Mouse (Mus musculus): ENCODE data around the gene Wdr34. TPM values are rescaled to one million over a fixed set of nuclear protein-coding genes. Genes with fewer than 3 reads are reported as not detected.

Gene Wdr34
- total RNA-seq, 2 experiments from 2014 or later, result 9.4 to 9.5 TPM

DNA sequence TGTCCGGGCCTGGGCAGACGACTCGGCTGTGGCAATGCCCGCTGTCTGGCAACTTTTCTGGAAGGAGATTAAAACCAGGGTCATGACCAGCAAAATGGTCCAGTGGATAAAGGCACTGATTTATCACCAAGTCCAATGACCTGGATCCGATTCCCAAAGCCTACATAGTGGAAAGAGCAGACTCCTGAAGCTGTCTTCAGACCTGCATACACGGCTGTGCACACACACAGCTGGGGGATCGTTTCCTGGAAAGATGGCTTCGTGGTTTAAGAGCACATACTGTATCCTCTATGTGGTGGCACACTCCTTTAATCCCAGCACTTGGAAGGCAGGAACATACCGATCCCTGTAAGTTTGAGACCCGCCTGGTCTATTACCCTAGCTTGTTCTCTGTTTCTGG, 10.3 kb downstream of the Wdr34 start:
- no peak for ATAC-seq (replicated peaks; ENCODE audit: poor library complexity)

- no peak for ATAC-seq (replicated peaks; ENCODE audit: poor library complexity)
Measured at GRCm38 (mm10) chr2:30037762-30038161, 10.9 kb downstream of the Wdr34 start.

- no peak for ATAC-seq (replicated peaks; ENCODE audit: poor library complexity)
Measured at GRCm38 (mm10) chr2:30032957-30033356, 15.7 kb downstream of the Wdr34 start.

- ATAC-seq (replicated peaks; ENCODE audit: poor library complexity), result peak; percentile 78
Measured at GRCm38 (mm10) chr2:30032244-30032846, 16.3 kb downstream of the Wdr34 start.

DNA sequence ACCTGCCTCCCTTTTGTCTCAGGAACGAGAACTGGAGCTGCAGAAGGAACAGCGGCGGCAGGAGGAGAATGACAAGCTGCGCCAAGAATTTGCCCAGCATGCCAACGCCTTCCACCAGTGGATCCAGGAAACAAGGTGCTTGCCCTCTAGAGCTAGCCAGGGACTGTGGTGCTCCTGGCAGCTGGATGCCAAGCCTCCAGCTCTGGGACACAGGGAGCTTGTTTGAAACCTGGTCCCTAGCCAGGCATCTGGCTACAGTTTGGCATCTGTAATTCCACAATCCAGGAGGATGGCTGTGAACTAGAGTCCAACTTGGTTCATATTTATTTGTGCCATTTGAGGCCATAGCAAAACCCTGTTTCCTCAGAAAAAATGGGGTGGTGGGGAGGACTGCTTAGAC, 21.7 kb downstream of the Wdr34 start:
- no peak for ATAC-seq (replicated peaks; ENCODE audit: poor library complexity)

DNA sequence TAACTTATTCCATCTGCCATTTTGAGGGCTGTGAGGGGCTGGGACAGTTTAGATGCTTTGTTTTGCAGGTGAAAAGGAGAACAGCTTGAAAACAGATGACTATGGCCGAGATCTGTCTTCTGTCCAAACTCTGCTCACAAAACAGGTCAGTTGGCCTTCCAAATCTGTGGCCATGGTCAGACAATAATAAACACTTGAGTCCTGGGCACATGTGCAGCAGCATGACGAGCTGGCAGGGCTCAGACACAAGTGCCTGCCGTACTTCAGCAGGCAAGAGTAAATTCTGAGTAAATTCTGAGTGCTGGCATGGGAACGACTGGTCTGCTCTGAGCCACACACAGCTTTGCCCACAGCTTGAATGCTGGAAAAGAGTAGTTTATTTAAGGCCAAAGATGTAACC, 23.2 kb downstream of the Wdr34 start:
- no peak for ATAC-seq (replicated peaks; ENCODE audit: poor library complexity)

DNA sequence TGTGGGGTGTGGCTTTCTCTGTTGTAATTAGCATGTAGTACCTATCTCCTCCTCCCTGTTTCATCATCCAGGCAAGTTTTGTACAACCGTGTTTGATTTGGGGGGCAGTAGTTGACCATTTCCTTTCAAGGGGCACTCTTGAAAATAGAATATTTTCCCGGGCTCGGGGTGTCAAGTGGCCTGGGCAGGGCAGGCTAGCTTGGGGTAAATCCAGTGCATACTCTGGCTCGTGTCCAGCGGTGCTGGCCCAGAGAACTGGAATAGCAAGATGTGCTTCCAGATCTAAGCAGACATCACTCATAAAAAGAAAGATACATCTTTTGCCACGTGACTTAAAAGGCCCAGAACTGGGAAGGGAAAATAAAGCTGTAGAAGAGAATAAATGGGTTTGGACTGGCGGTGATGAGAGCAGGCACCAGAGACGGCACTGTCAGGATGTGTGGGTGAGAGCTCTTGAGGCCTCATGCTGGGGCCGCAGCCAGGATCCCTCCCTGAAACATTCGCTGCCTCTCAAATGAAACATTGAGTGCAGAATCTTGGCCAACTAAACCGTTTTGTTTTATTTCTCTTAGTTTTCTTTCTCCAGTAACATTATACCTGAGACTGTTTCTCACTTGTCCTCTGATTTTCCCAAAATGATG, 34.2 kb downstream of the Wdr34 start:
- no peak for ATAC-seq (replicated peaks; ENCODE audit: poor library complexity)

- ATAC-seq (replicated peaks; ENCODE audit: poor library complexity), result no peak
Measured at GRCm38 (mm10) chr2:30010840-30011281, 37.8 kb downstream of the Wdr34 start.

DNA sequence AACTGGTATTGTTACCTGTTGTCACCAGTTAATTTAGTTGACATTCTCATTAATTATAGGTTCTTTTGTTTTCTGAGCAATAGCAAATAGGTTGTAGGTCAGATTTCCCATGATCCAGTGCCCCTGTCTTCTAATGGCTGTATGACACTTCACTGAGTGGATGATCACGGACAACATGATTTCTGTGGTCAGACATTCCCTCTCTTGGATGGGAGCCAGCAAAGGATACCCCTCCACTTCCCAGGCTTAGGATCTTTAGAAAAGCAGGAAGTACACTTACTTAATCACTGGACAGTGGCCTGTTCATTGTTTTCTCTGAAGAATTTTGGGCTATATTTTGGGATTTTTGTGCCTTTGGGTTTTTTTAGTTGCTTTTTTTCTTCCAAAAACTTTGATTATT, 39.6 kb downstream of the Wdr34 start:
- no peak for ATAC-seq (replicated peaks; ENCODE audit: poor library complexity)

GRCm38 (mm10) chr2:29991962-29992361, 56.7 kb downstream of the Wdr34 start:
- no peak for ATAC-seq (replicated peaks; ENCODE audit: poor library complexity)

Other genes with a start within 250 kb of the Wdr34 start
- 4.2 and 5.5 TPM in 2 replicates for gene Slc27a4, start 246.2 kb downstream of the Wdr34 start, total RNA-seq (2015)
- gene Slc27a4, start 246.2 kb downstream of the Wdr34 start, total RNA-seq (2017), result 6.8 and 7.2 TPM in 2 replicates
- gene Urm1, start 228.8 kb downstream of the Wdr34 start, total RNA-seq (2015), result 12.7 and 13.7 TPM in 2 replicates
- 15.8 and 20.5 TPM in 2 replicates for gene Urm1, start 228.8 kb downstream of the Wdr34 start, total RNA-seq (2017)
- gene Cercam, start 179.7 kb downstream of the Wdr34 start, total RNA-seq (2015), result 13.0 and 13.9 TPM in 2 replicates
- gene Cercam, start 179.7 kb downstream of the Wdr34 start, total RNA-seq (2017), result 7.7 and 10.8 TPM in 2 replicates
- 34.4 and 47.6 TPM in 2 replicates for gene Odf2, start 159.7 kb downstream of the Wdr34 start, total RNA-seq (2015)
- 81.5 and 107 TPM in 2 replicates for gene Odf2, start 159.7 kb downstream of the Wdr34 start, total RNA-seq (2017)
- 24.7 and 29.2 TPM in 2 replicates for gene Gle1, start 113.5 kb downstream of the Wdr34 start, total RNA-seq (2015)
- gene Gle1, start 113.5 kb downstream of the Wdr34 start, total RNA-seq (2017), result 58.0 and 92.2 TPM in 2 replicates
- gene Sptan1, start 83.3 kb downstream of the Wdr34 start, total RNA-seq (2015), result 45.3 and 52.5 TPM in 2 replicates
- gene Sptan1, start 83.3 kb downstream of the Wdr34 start, total RNA-seq (2017), result 90.5 and 106 TPM in 2 replicates
- 465 and 470 TPM in 2 replicates for gene Set, start 8.5 kb upstream of the Wdr34 start, total RNA-seq (2015)
- 1,489 and 2,093 TPM in 2 replicates for gene Set, start 8.5 kb upstream of the Wdr34 start, total RNA-seq (2017)
- gene Pkn3, start 28.8 kb upstream of the Wdr34 start, total RNA-seq (2015), result 3.1 and 3.6 TPM in 2 replicates
- gene Pkn3, start 28.8 kb upstream of the Wdr34 start, total RNA-seq (2017), result 7.9 and 10.2 TPM in 2 replicates
- gene Zdhhc12, start 44.8 kb upstream of the Wdr34 start, total RNA-seq (2015), result 17.4 and 18.2 TPM in 2 replicates
- 10.7 and 13.3 TPM in 2 replicates for gene Zdhhc12, start 44.8 kb upstream of the Wdr34 start, total RNA-seq (2017)
- gene Zer1, start 75.7 kb upstream of the Wdr34 start, total RNA-seq (2015), result 8.8 and 9.4 TPM in 2 replicates
- gene Zer1, start 75.7 kb upstream of the Wdr34 start, total RNA-seq (2017), result 6.9 and 7.9 TPM in 2 replicates
- gene Tbc1d13, start 84.9 kb upstream of the Wdr34 start, total RNA-seq (2015), result 28.8 and 29.0 TPM in 2 replicates
- gene Tbc1d13, start 84.9 kb upstream of the Wdr34 start, total RNA-seq (2017), result 47.2 and 65.0 TPM in 2 replicates
- gene Endog, start 122.6 kb upstream of the Wdr34 start, total RNA-seq (2015), result 10.2 and 12.7 TPM in 2 replicates
- 4.0 and 11.6 TPM in 2 replicates for gene Endog, start 122.6 kb upstream of the Wdr34 start, total RNA-seq (2017)
- gene Spout1, start 129.6 kb upstream of the Wdr34 start, total RNA-seq (2015), result 21.5 and 28.3 TPM in 2 replicates
- gene Spout1, start 129.6 kb upstream of the Wdr34 start, total RNA-seq (2017), result 40.1 and 44.2 TPM in 2 replicates
- 3.0 and 5.5 TPM in 2 replicates for gene Kyat1, start 157.0 kb upstream of the Wdr34 start, total RNA-seq (2015)
- 7.0 and 8.5 TPM in 2 replicates for gene Kyat1, start 157.0 kb upstream of the Wdr34 start, total RNA-seq (2017)
- gene Lrrc8a, start 188.8 kb upstream of the Wdr34 start, total RNA-seq (2015), result 11.7 and 11.9 TPM in 2 replicates
- gene Lrrc8a, start 188.8 kb upstream of the Wdr34 start, total RNA-seq (2017), result 7.0 and 7.4 TPM in 2 replicates
- not detected in 2 replicates for gene Gm28035, start 191.7 kb upstream of the Wdr34 start, total RNA-seq (2015)
- 0.07 TPM in 1 of 2 replicates, not detected in the other for gene Gm28035, start 191.7 kb upstream of the Wdr34 start, total RNA-seq (2017)
- gene Phyhd1, start 217.3 kb upstream of the Wdr34 start, total RNA-seq (2015), result 0.35 and 0.64 TPM in 2 replicates
- 0.88 and 2.8 TPM in 2 replicates for gene Phyhd1, start 217.3 kb upstream of the Wdr34 start, total RNA-seq (2017)
- gene Gm28038, start 232.2 kb upstream of the Wdr34 start, total RNA-seq (2015), result not detected in 2 replicates
- not detected in 2 replicates for gene Gm28038, start 232.2 kb upstream of the Wdr34 start, total RNA-seq (2017)
- gene Dolk, start 237.5 kb upstream of the Wdr34 start, total RNA-seq (2015), result 5.9 TPM in 2 replicates
- gene Dolk, start 237.5 kb upstream of the Wdr34 start, total RNA-seq (2017), result 9.3 and 14.1 TPM in 2 replicates
- gene Nup188, start 237.5 kb upstream of the Wdr34 start, total RNA-seq (2015), result 34.3 and 35.8 TPM in 2 replicates
- 21.6 and 21.7 TPM in 2 replicates for gene Nup188, start 237.5 kb upstream of the Wdr34 start, total RNA-seq (2017)

Data from megakaryocyte progenitor cell, adult 5-6 weeks (primary cell).